Mouse (Mus musculus) megakaryocyte-erythroid progenitor cell, adult 5-6 weeks (primary cell): ENCODE results near the gene Gpn3. TPM values are rescaled to one million over a fixed set of nuclear protein-coding genes. Genes with fewer than 3 reads are reported as not detected.

ENCODE experiments used
- ATAC-seq: replicated peaks from 2 replicates; pipeline ENCODE4 v1.8.0; 2016; ENCODE audit warnings: mild to moderate bottlenecking, inconsistent platforms; ENCODE audit not compliant: severe bottlenecking, poor library complexity, low FRiP score, low TSS enrichment
- total RNA-seq, 2 experiments: library from RNA; stranded (forward) in 1 of 2; stranded (reverse) in 1 of 2; fragments of 200-1000, 215-1000 nt in 1 of 2; fragments of >200 nt in 1 of 2; fragmentation: Nextera tagmentation in 1 of 2; gene quantifications; 2 replicates each; pipeline ENCODE4 v1.2.3; 2014 to 2017

Gpn3 gene
- total RNA-seq, 2 experiments from 2014 or later: 75.8 to 93.3 TPM

GRCm38 (mm10) chr5:122379374-122380155, 7.9 kb downstream of the Gpn3 start:
- ATAC-seq: peak; percentile 95

- ATAC-seq: no peak
Observed at GRCm38 (mm10) chr5:122390006-122390405, 18.3 kb downstream of the Gpn3 start.

GRCm38 (mm10) chr5:122390671-122391070, 19.0 kb downstream of the Gpn3 start:
- ATAC-seq: no peak

- no peak for ATAC-seq
Observed at GRCm38 (mm10) chr5:122391178-122391785, 19.6 kb downstream of the Gpn3 start.

- ATAC-seq: peak; percentile 89
Observed at GRCm38 (mm10) chr5:122391786-122392180, 20.1 kb downstream of the Gpn3 start, which contains the start of gene Arpc3. TSS of gene Arpc3 (plus strand) at chr5:122391878.

- peak; percentile 39; the same call in 1 of the 2 replicates for ATAC-seq
Observed at GRCm38 (mm10) chr5:122392227-122393004, 20.7 kb downstream of the Gpn3 start.

GRCm38 (mm10) chr5:122393887-122394286, 22.2 kb downstream of the Gpn3 start:
- peak; percentile 64 for ATAC-seq

- no peak for ATAC-seq
Observed at GRCm38 (mm10) chr5:122396791-122397190, 25.1 kb downstream of the Gpn3 start.

- ATAC-seq: no peak
Observed at GRCm38 (mm10) chr5:122397495-122397894, 25.8 kb downstream of the Gpn3 start.

GRCm38 (mm10) chr5:122399871-122400270, 28.2 kb downstream of the Gpn3 start:
- ATAC-seq: no peak

GRCm38 (mm10) chr5:122400628-122401302, 29.1 kb downstream of the Gpn3 start:
- no peak for ATAC-seq

GRCm38 (mm10) chr5:122401303-122401640, 29.6 kb downstream of the Gpn3 start:
- peak; percentile 67 for ATAC-seq

GRCm38 (mm10) chr5:122402160-122402559, 30.5 kb downstream of the Gpn3 start:
- ATAC-seq: no peak

- no peak for ATAC-seq
Observed at GRCm38 (mm10) chr5:122402772-122403171, 31.1 kb downstream of the Gpn3 start.

GRCm38 (mm10) chr5:122403362-122403761, 31.7 kb downstream of the Gpn3 start:
- no peak for ATAC-seq

- 0 out of 2 replicates have a peak, but pooled peaks have one; percentile 12 for ATAC-seq
Observed at GRCm38 (mm10) chr5:122405537-122405936, 33.9 kb downstream of the Gpn3 start.

GRCm38 (mm10) chr5:122409692-122410645, 38.3 kb downstream of the Gpn3 start:
- no peak for ATAC-seq

GRCm38 (mm10) chr5:122411892-122412291, 40.2 kb downstream of the Gpn3 start:
- ATAC-seq: no peak

GRCm38 (mm10) chr5:122412826-122413225, 41.1 kb downstream of the Gpn3 start:
- ATAC-seq: no peak
